Mouse (Mus musculus): ENCODE measurements around the gene Trhr2. TPM values are rescaled to one million over a fixed set of nuclear protein-coding genes. Genes with fewer than 3 reads are reported as not detected.

Gene Trhr2
- total RNA-seq, 2 experiments from 2014 or later, result 7.0 to 7.2 TPM

- intact Hi-C loops (cut with DNase I), result no loop called here
Observed at GRCm38 (mm10) chr8:122316402-122316801, 44.1 kb downstream of the Trhr2 start.

GRCm38 (mm10) chr8:122314899-122315496 is 45.5 kb downstream of the Trhr2 start:
- intact Hi-C loops (cut with DNase I), result no loop called here
- no peak for DNase-seq (ENCODE audit: low spot score in 2 of 2)

More at GRCm38 (mm10) chr8:122316402-122316801, 44.1 kb downstream of the Trhr2 start:
- DNase-seq (ENCODE audit: low spot score in 2 of 2), result no peak

- intact Hi-C loops (cut with DNase I), result no loop called here
- DNase-seq (ENCODE audit: low spot score in 2 of 2), result no peak
Observed at GRCm38 (mm10) chr8:122313310-122313709, 47.2 kb downstream of the Trhr2 start.

- no peak for DNase-seq (ENCODE audit: low spot score in 2 of 2)
- intact Hi-C loops (cut with DNase I), result no loop called here
Observed at GRCm38 (mm10) chr8:122312553-122312952, 48.0 kb downstream of the Trhr2 start.

- intact Hi-C loops (cut with DNase I), result no loop called here
Observed at GRCm38 (mm10) chr8:122311115-122311514, 49.4 kb downstream of the Trhr2 start.

GRCm38 (mm10) chr8:122309272-122309671 is 51.3 kb downstream of the Trhr2 start:
- intact Hi-C loops (cut with DNase I), result no loop called here
- DNase-seq (ENCODE audit: low spot score in 2 of 2), result no peak

More at GRCm38 (mm10) chr8:122311115-122311514, 49.4 kb downstream of the Trhr2 start:
- DNase-seq (ENCODE audit: low spot score in 2 of 2), result no peak

GRCm38 (mm10) chr8:122307836-122308235 is 52.7 kb downstream of the Trhr2 start:
- no peak for DNase-seq (ENCODE audit: low spot score in 2 of 2)
- intact Hi-C loops (cut with DNase I), result no loop called here

Other genes with a start within 250 kb of the Trhr2 start
- 10 to 100 TPM; 36.9 to 39.3 TPM for gene Zfpm1, start 78.6 kb downstream of the Trhr2 start, total RNA-seq (2021)
- 10 to 100 TPM; 35.7 to 39.1 TPM for gene Zc3h18, start 15.9 kb upstream of the Trhr2 start, total RNA-seq (2021)
- not detected for gene Il17c, start 61.3 kb upstream of the Trhr2 start, total RNA-seq (2021)
- gene Cyba, start 72.2 kb upstream of the Trhr2 start, total RNA-seq (2021), result 1 to 10 TPM; 7.8 to 8.4 TPM
- gene Mvd, start 82.7 kb upstream of the Trhr2 start, total RNA-seq (2021), result 10 to 100 TPM; 26.8 to 29.4 TPM
- gene Snai3, start 100.0 kb upstream of the Trhr2 start, total RNA-seq (2021), result under 1 TPM; 0.64 to 0.66 TPM
- 10 to 100 TPM; 33.7 to 41.6 TPM for gene Rnf166, start 115.3 kb upstream of the Trhr2 start, total RNA-seq (2021)
- gene Ctu2, start 115.4 kb upstream of the Trhr2 start, total RNA-seq (2021), result 10 to 100 TPM; 19.5 to 23.2 TPM
- gene Piezo1, start 190.6 kb upstream of the Trhr2 start, total RNA-seq (2021), result 1 to 10 TPM; 5.6 to 6.3 TPM
- gene Cdt1, start 207.3 kb upstream of the Trhr2 start, total RNA-seq (2021), result 1 to 10 TPM; 1.7 to 3.1 TPM
- gene Aprt, start 216.2 kb upstream of the Trhr2 start, total RNA-seq (2021), result 10 to 100 TPM; 56.6 to 60.4 TPM